Mouse (Mus musculus): ENCODE data around the gene Trub2. TPM values are rescaled to one million over a fixed set of nuclear protein-coding genes. Genes with fewer than 3 reads are reported as not detected.

Trub2 gene
- polyA plus RNA-seq, 1 experiment from 2014 or later, result 50.3 TPM

DNA sequence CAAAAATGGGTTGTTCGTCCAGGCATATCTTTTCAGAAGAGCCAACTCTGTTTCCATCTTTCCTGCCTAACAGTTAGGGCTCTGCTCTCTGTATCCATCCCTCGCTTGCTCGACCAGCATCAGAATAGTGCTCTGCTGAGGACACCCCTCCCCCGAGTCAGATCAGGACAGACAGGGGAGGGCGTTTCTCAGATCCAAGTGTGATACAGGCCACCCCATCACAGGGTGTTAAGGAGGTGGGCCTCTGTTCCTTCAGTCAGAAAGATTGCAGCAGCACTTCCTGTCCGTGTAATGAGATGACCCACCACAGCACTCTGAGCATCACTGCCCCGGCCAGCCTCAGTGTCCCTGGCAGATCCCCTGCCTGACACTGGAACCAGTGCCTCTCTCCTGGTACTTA, 72.2 kb downstream of the Trub2 start:
- Histone ChIP-seq H3K27ac (replicated peaks) (no peak overlapping the region), H3K4me2 (replicated peaks) (no peak overlapping the region), H3K36me3 (peaks cover 70% of the 10 kb centered on the region), H3K4me3 (no peak overlapping the region), H3K4me1 (peaks cover 9% of the 10 kb centered on the region; the same call in 1 of the 2 replicates), H3K9me3 (no peaks in the 10 kb centered on the region), H3K27me3 (no peaks in the 10 kb centered on the region), H3K9ac (replicated peaks) (no peak overlapping the region)
- WGBS, result 37% methylated on average over 7 of the region's 7 CpGs
- ATAC-seq (ENCODE audit: low FRiP score, low read depth), result no peak

- no peak for ATAC-seq (ENCODE audit: low FRiP score, low read depth)
- H3K27me3 ChIP-seq, result no peaks in the 10 kb centered on the region
- H3K36me3 ChIP-seq, result peaks cover 65% of the 10 kb centered on the region
- H3K4me2 ChIP-seq (replicated peaks), result no peak overlapping the region
- H3K9ac ChIP-seq (replicated peaks), result no peak overlapping the region
- H3K27ac ChIP-seq (replicated peaks), result no peak overlapping the region
- H3K4me3 ChIP-seq, result no peak overlapping the region
- H3K4me1 ChIP-seq, result peaks cover 9% of the 10 kb centered on the region; the same call in 1 of the 2 replicates
- H3K9me3 ChIP-seq, result no peaks in the 10 kb centered on the region
- 91% methylated on average over 5 of the region's 5 CpGs for WGBS
Measured at GRCm38 (mm10) chr2:29714127-29714526, 74.2 kb downstream of the Trub2 start.

DNA sequence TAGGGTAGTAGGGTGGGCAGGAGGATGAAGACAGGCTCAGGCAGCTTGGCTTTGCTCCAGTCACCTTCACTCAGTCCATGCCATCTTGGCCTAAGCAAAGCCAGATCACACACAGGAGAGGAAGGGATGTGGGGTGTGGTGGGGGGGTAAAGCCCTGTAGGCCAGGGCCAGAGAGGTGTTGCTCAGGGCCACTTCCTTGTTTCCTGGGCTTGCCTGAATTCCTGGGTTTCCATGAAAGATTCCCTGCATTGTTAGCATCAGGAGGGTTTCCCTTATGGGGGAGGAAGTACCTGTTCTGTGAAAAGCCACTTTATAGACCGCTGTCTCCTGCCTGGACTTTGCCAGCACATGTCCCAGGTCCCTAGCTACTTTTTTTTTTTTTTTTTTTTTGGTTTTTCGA, 74.8 kb downstream of the Trub2 start:
- H3K27ac ChIP-seq (replicated peaks), result no peak overlapping the region
- 100% methylated on average over 2 of the region's 2 CpGs for WGBS
- H3K27me3 ChIP-seq, result no peaks in the 10 kb centered on the region
- H3K4me2 ChIP-seq (replicated peaks), result no peak overlapping the region
- peaks cover 64% of the 10 kb centered on the region for H3K36me3 ChIP-seq
- H3K4me3 ChIP-seq, result no peak overlapping the region
- no peak for ATAC-seq (ENCODE audit: low FRiP score, low read depth)
- H3K4me1 ChIP-seq, result peaks cover 9% of the 10 kb centered on the region; the same call in 1 of the 2 replicates
- H3K9me3 ChIP-seq, result no peaks in the 10 kb centered on the region
- no peak overlapping the region for H3K9ac ChIP-seq (replicated peaks)

GRCm38 (mm10) chr2:29711877-29712276, 76.4 kb downstream of the Trub2 start:
- Histone ChIP-seq H3K36me3 (peaks cover 72% of the 10 kb centered on the region), H3K4me2 (replicated peaks) (no peak overlapping the region), H3K27ac (replicated peaks) (no peak overlapping the region), H3K9ac (replicated peaks) (no peak overlapping the region), H3K27me3 (no peaks in the 10 kb centered on the region), H3K9me3 (no peaks in the 10 kb centered on the region), H3K4me3 (no peak overlapping the region), H3K4me1 (peaks cover 9% of the 10 kb centered on the region; the same call in 1 of the 2 replicates)
- 88% methylated on average over 5 of the region's 5 CpGs for WGBS
- ATAC-seq (ENCODE audit: low FRiP score, low read depth), result no peak

Other genes starting within 250 kb of the Trub2 start
- 22.5 and 24.1 TPM in 2 replicates for gene Rapgef1, start 168.8 kb downstream of the Trub2 start, polyA plus RNA-seq (2016; fragmentation: Nextera tagmentation; extraction: Ambion mirVana)
- gene Gm13420, start 36.8 kb downstream of the Trub2 start, polyA plus RNA-seq (2016; fragmentation: Nextera tagmentation; extraction: Ambion mirVana), result not detected in 2 replicates
- 0.85 TPM in 1 of 2 replicates, not detected in the other for gene Gm13547, start 29.2 kb downstream of the Trub2 start, polyA plus RNA-seq (2016; fragmentation: Nextera tagmentation; extraction: Ambion mirVana)
- gene Coq4, start 1.0 kb downstream of the Trub2 start, polyA plus RNA-seq (2016; fragmentation: Nextera tagmentation; extraction: Ambion mirVana), result 25.0 and 33.2 TPM in 2 replicates
- 26.2 and 27.8 TPM in 2 replicates for gene Slc27a4, start 14.1 kb upstream of the Trub2 start, polyA plus RNA-seq (2016; fragmentation: Nextera tagmentation; extraction: Ambion mirVana)
- gene Urm1, start 31.6 kb upstream of the Trub2 start, polyA plus RNA-seq (2016; fragmentation: Nextera tagmentation; extraction: Ambion mirVana), result 15.3 and 19.0 TPM in 2 replicates
- 22.3 and 22.6 TPM in 2 replicates for gene Cercam, start 80.7 kb upstream of the Trub2 start, polyA plus RNA-seq (2016; fragmentation: Nextera tagmentation; extraction: Ambion mirVana)
- 108 and 110 TPM in 2 replicates for gene Odf2, start 100.7 kb upstream of the Trub2 start, polyA plus RNA-seq (2016; fragmentation: Nextera tagmentation; extraction: Ambion mirVana)
- gene Gle1, start 146.9 kb upstream of the Trub2 start, polyA plus RNA-seq (2016; fragmentation: Nextera tagmentation; extraction: Ambion mirVana), result 73.1 and 77.8 TPM in 2 replicates
- gene Sptan1, start 177.1 kb upstream of the Trub2 start, polyA plus RNA-seq (2016; fragmentation: Nextera tagmentation; extraction: Ambion mirVana), result 166 and 169 TPM in 2 replicates

All from midbrain, embryonic 12.5 days (tissue).